Mouse (Mus musculus) layer of hippocampus, postnatal 14 days (tissue): ENCODE measurements around the gene C330021F23Rik. TPM values are rescaled to one million over a fixed set of nuclear protein-coding genes. Genes with fewer than 3 reads are reported as not detected.

Source experiments
- total RNA-seq, 2 experiments: library from RNA; stranded (reverse); gene quantifications; 2 replicates each; pipeline ENCODE4 v1.2.3; 2021

C330021F23Rik gene
- total RNA-seq, 2 experiments from 2014 or later: not detected

Other genes starting within 250 kb of the C330021F23Rik start
- under 1 TPM; 0.14 to 0.36 TPM for gene A430078G23Rik, start 214.6 kb upstream of the C330021F23Rik start, total RNA-seq
- 10 to 100 TPM; 34.5 to 39.5 TPM for gene Arhgef18, start 175.0 kb upstream of the C330021F23Rik start, total RNA-seq
- 1 to 10 TPM in 1 of 2 experiments, under 1 TPM in 1; 0.91 to 1.8 TPM for gene Pex11g, start 100.3 kb upstream of the C330021F23Rik start, total RNA-seq
- gene Tex45, start 97.1 kb upstream of the C330021F23Rik start, total RNA-seq: under 1 TPM in 1 of 2 experiments, not detected in 1; 0.28 TPM
- 10 to 100 TPM; 25.3 to 27.4 TPM for gene Zfp358, start 74.9 kb upstream of the C330021F23Rik start, total RNA-seq
- gene Mcoln1, start 67.5 kb upstream of the C330021F23Rik start, total RNA-seq: 10 to 100 TPM; 63.3 to 77.4 TPM
- gene Pnpla6, start 52.6 kb upstream of the C330021F23Rik start, total RNA-seq: 10 to 100 TPM; 64.8 to 71.0 TPM
- 10 to 100 TPM; 45.8 to 49.8 TPM for gene Camsap3, start 19.3 kb downstream of the C330021F23Rik start, total RNA-seq
- 10 to 100 TPM; 33.1 to 34.9 TPM for gene Xab2, start 53.3 kb downstream of the C330021F23Rik start, total RNA-seq
- gene Pet100, start 53.6 kb downstream of the C330021F23Rik start, total RNA-seq: 10 to 100 TPM; 80.0 to 95.8 TPM
- gene Pcp2, start 57.6 kb downstream of the C330021F23Rik start, total RNA-seq: 1 to 10 TPM in 1 of 2 experiments, not detected in 1; 2.1 TPM
- 10 to 100 TPM; 34.0 to 51.8 TPM for gene Stxbp2, start 63.0 kb downstream of the C330021F23Rik start, total RNA-seq
- under 1 TPM; 0.39 to 0.45 TPM for gene Retn, start 87.8 kb downstream of the C330021F23Rik start, total RNA-seq
- under 1 TPM in 1 of 2 experiments, not detected in 1; 0.33 TPM for gene Mcemp1, start 97.8 kb downstream of the C330021F23Rik start, total RNA-seq
- 10 to 100 TPM; 19.8 to 23.4 TPM for gene Fcor, start 104.4 kb downstream of the C330021F23Rik start, total RNA-seq
- gene Trappc5, start 108.3 kb downstream of the C330021F23Rik start, total RNA-seq: 10 to 100 TPM; 27.9 to 28.5 TPM
- not detected for gene Fcer2a, start 126.2 kb downstream of the C330021F23Rik start, total RNA-seq
- gene Clec4g, start 152.7 kb downstream of the C330021F23Rik start, total RNA-seq: not detected
- not detected for gene Cd209a, start 181.0 kb downstream of the C330021F23Rik start, total RNA-seq